Mouse (Mus musculus) gastrocnemius, adult 8-10 months (tissue): ENCODE data around the gene Cstad. TPM values are rescaled to one million over a fixed set of nuclear protein-coding genes. Genes with fewer than 3 reads are reported as not detected.

ENCODE experiments used
- DNase-seq, 2 experiments: peaks; one replicate each; pipeline ENCODE4 v3.0.0; 2022; ENCODE audit warnings: low spot score in 2 of 2
- total RNA-seq, 4 experiments: library from RNA; stranded (reverse); gene quantifications; 2 replicates each; pipeline ENCODE4 v1.2.4; 2022

Gene Cstad
- total RNA-seq, 4 experiments from 2014 or later, result 0.41 to 1.7 (median 0.77) TPM

GRCm38 (mm10) chr2:30595796-30596195 lies 956 bp downstream of the Cstad start:
- no peak for DNase-seq

GRCm38 (mm10) chr2:30599621-30600020 lies 4.8 kb downstream of the Cstad start:
- no peak for DNase-seq

DNA sequence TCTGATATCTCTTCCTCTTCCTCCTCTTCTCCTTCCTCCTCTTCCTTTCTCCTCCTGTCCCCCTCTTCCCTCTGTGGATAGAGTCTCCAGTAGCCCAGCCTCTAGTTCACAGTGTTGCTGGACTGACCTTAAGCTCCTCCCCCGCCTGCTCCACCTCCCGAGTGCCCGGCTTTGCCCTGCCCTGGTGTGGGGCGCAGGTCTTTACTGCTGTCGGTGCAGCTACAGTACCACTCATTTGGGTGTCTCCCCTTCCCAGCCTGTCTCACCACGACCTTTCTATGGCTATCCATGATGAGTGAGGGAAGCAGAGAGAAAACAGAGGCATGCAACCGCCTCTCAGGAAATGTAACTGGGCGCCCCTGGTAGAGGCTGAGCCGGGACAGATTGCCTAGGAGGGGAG lies 5.5 kb downstream of the Cstad start:
- DNase-seq, result no peak

DNA sequence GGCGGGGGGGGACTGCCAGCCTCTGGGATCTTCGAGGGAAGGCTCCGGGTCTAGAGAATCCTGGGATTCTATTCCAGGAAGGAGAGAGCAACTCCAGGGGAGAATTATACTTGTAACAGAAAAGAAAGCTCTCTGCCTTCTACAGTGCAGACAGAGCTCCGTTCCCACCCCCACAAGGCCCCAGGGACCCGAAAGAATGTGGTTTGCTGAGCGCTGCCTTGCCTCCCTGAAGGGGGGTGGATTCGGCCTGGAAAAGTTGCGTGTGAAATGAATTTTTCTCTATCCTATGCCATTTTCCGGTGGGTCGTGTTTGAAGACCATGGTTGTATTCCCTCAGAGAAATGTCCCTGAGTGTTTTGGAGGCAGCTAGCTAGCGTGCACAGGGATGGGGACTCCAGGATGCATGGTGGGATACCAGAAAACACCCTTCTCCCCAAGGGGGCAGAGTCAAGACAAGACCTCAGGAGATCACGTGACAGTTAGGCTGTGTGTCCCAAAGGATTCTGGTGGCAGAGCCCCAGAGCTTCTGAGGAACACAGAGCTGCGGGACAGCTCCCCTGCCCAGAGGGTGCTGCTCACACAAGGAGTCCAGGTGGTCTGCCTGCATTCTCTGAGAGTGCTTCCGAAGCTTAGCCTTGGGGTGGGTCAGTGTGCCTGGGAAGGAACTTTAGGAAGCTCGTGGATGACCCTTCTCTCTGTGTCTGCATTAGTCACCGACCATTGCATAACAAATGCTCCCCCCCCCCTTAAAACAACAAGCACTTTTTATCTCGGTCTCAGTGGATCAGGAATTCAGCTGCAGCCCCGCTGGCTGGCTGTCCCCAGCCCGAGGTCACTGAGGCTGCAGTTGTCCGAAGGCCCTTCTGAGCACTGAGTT lies 6.4 kb downstream of the Cstad start:
- peak; percentile 74 to 75 for DNase-seq

DNA sequence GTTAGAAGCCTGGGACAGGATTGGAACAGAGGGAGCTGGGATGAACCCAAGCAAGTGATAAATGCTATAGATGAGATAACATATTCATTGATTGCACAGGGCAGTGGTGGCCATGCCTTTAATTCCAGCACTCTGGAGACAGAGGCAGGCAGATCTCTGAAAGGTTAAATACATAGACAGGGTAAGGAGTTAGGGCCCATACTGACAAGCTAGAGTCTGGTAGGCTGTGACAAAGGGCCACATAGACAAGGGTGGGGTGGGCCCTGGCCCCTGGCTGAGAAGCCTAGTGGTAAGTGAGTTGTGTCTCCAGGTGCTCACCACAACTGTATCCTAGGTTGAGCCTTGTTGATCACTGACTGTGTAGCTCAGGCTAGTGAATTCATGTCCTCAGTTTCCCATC lies 7.6 kb downstream of the Cstad start:
- no peak for DNase-seq

- no peak for DNase-seq
These were observed 8.9 kb downstream of the Cstad start for GRCm38 (mm10) chr2:30603731-30604130.

DNA sequence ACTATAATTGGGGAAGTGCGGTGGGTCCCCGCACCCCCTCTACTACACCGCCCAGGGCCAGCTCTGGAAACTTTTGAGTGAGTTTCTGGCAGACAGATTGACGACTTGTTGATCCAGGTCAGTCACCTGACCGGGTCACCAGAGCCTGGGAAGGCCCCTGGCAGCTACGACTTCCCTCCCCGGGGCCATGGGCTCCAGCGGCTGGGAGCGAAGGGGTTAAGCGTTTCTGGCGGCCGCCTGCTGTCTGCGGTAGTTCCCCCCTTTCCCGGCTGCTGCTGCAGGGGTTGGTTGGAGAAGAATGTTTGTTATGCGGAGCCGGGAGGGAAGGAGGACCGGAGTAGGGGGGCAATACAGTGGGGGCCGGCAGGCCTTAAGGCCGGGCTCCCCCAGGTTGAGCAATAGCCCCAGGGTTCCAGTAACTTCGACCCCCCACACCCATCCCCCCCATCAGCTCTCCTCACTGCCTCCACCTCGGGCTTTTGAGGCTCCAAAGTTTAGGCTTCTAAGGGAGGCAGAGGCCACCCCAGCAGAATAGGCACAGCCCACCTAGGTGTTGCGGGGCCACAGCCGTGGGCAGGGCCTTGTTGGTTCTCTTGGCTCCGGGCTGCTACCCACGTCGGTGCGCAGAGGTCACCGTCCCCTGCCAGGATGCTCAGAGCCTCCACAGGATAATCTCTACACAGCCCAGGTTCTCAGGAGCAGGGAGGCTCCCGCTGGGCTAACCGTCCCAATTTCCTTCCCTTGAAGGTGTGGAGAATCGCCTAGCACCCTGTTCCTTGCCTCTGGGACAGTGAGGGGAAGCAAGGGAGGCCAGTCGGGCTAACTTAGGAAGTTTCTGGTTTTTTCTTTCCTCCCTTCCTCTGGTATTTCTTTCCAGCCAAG lies 10.3 kb downstream of the Cstad start:
- no peak for DNase-seq

DNA sequence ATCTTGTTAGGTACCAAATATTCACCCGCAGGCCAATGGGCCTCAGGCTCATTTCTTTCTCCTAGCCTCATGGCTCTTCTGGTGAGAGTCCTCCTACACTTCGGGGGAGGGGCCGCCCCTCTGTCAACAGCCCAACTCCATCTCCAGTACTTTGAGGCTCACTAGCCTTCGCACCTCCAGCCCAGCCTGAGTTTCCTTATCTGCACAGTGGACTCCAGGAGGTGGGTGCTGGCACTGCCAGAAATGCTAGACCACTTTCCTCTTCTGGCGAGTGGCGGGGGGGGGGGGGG lies 10.9 kb downstream of the Cstad start:
- DNase-seq, result no peak

- no peak for DNase-seq
These were observed 11.8 kb downstream of the Cstad start for GRCm38 (mm10) chr2:30606621-30607052.

GRCm38 (mm10) chr2:30607941-30608340 lies 13.1 kb downstream of the Cstad start:
- no peak for DNase-seq

- DNase-seq, result no peak
These were observed 13.9 kb downstream of the Cstad start for GRCm38 (mm10) chr2:30608690-30609201.

DNA sequence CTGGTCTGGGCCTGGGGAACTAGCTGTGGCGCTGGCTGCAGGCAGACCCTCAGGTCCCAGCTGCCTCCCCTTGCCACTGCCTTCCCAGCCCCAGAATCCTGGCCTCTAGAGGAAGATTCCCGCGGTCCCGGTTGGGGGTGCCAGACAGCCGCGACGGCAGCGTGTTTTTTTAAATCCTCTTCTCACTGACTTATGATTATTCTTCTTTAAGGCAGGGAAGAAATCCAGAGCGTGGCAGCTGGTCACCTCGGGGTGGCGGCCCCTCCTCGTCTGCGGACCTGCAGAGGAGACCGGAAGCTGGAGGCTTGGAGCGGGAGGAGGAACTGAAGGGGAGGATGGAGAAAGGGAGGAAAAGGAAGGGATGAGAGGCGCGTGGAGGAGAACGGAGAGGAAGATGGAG lies 18.7 kb downstream of the Cstad start:
- DNase-seq, result peak in 1 of 2 experiments; percentile 59

GRCm38 (mm10) chr2:30614151-30614923 lies 19.5 kb downstream of the Cstad start:
- no peak for DNase-seq

DNA sequence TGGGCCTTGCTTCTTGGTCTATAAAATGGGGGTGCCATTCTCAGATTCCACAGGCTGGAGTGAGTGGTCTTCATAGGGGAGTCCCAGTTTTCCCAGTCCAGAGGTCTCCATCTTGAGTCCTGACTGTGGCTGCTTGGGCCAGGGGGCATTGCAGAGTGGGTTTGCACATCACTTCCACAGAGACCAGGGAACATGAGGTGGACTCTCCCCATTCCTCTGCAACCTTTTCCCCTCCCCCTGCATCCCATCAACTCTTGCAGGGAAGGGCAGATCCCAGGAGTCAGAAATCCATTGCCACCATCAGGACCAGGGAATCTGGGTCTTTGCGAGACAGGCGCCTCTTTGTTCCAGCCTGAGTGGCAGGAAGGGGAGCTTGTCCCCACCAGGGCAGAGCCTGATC lies 21.0 kb downstream of the Cstad start:
- DNase-seq, result no peak

- no peak for DNase-seq
These were observed 21.6 kb downstream of the Cstad start for GRCm38 (mm10) chr2:30616464-30616863.

DNA sequence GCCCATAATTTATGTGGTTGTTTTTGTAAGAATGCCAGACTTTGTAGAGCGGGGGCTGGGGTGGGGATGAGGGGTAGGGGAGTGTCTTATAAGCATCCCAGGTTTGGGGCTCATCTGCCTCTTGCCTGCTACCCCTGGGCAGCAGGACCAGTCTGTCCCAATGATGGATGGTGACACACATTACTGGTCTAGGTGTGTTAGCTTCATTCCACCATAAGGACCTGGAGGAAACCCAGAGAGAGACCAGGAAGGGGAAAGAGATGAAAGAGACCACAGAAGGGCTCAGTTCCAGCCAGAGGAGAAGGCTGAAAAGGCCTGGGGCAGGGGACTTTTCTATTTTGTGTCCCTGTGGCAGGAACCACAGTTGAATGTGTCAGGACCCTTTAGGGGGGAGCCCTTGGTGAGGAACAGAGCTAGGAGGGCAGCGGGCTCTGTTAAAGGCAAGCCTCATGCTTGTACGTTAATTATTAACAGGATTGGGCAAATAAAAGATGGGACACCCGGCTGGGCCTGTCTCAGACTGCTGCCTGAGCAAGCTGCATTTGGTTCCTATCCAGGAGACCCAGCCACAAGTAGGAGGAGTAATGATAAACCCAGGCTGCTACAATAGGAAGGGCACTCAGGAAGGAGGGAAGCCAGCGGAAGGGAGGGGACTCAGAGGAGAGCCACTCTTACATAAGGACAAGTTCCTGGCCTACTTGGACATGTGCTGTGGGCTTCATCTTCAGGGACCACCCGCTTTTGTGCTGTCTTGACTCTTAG lies 23.8 kb downstream of the Cstad start:
- no peak for DNase-seq

- DNase-seq, result no peak
These were observed 29.0 kb downstream of the Cstad start for GRCm38 (mm10) chr2:30623873-30624272.

GRCm38 (mm10) chr2:30625296-30625826 lies 30.5 kb downstream of the Cstad start:
- no peak for DNase-seq

DNA sequence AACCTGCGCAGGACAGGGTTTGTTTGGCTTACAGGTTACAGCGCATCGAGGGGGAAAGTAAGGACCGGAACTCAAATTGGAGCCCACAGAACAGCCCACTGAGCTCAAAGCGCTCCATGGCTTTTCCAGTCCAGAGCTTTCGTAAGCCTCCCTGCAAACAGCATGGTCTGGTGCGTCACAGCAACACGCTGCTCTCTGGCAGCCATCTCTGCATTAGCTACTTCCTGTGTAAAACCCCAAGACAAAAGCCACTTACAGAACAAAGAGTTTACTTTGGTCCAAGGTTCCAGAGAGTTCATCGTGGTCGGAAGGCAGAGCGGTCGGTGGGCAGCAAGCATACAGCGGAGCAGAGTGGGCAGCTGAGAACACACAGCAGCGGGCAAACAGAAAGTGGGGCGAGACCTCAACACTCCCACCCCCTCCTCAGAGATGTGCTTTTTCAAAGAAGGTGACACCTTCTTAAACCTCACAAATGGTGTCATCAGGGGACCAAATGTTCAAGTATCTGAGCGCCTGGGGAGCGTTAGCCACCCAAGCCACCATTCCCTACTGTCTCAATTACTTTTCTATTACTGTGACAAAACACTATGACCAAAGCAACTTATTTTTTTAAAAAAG lies 31.3 kb downstream of the Cstad start:
- no peak for DNase-seq

DNA sequence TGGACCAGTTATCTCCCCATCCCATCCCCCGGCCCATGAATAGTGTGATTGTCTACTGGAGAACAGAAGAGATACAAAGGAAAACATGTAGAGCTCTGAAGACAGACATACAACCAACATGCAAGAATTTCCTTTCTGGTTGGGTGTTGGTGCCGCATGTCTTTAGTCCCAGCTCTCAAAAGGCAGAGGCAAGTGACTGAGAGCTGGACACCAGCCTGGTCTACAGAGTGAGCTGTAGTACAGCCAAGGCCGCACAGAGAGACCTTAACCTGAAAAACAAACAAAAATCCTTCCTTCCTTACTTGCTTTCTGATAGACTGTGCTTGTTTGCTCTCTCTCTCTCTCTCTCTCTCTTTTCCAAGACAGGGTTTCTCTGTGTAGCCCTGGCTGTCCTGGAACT lies 32.5 kb downstream of the Cstad start:
- DNase-seq, result no peak
